Mouse (Mus musculus) kidney, postnatal 0 days (tissue): Measurements from ENCODE around the gene Rab14. TPM values are rescaled to one million over a fixed set of nuclear protein-coding genes. Genes with fewer than 3 reads are reported as not detected.

Experiments used
- ATAC-seq: fragments of 200-750 bp; cut with Nextera tagmentation; replicated peaks from 2 replicates; pipeline ENCODE4 v1.8.0; 2017; ENCODE audit warnings: low read depth, moderate number of reproducible peaks, moderate TSS enrichment, moderate library complexity; ENCODE audit not compliant: low FRiP score
- DNase-seq: peaks from one replicate; pipeline ENCODE4 v3.0.0-alpha.2; 2016; ENCODE audit warnings: low spot score
- H3K27ac ChIP-seq: fragments of 300-500 bp; sonication (generic); 2 replicates; pipeline ENCODE4 v1.5.1; 2014; ENCODE audit warnings: mild to moderate bottlenecking
- H3K27me3 ChIP-seq: fragments of 300-500 bp; sonication (generic); 2 replicates; pipeline ENCODE4 v1.6.1; 2014; ENCODE audit warnings: low read length, mixed read lengths; ENCODE audit not compliant: insufficient read depth
- H3K36me3 ChIP-seq: fragments of 300-500 bp; sonication (generic); 2 replicates; pipeline ENCODE4 v1.6.1; 2014; ENCODE audit warnings: low read length, mixed read lengths; ENCODE audit not compliant: insufficient read depth
- H3K4me1 ChIP-seq: fragments of 300-500 bp; sonication (generic); replicated peaks from 2 replicates; pipeline ENCODE4 v1.6.1; 2014; ENCODE audit warnings: antibody characterized with exemption, low read length, mixed read lengths; ENCODE audit not compliant: insufficient read depth
- H3K4me2 ChIP-seq: fragments of 300-500 bp; sonication (generic); 2 replicates; pipeline ENCODE4 v1.6.1; 2014; ENCODE audit warnings: mild to moderate bottlenecking, low read length, moderate library complexity, mixed read lengths
- H3K4me3 ChIP-seq: fragments of 300-500 bp; sonication (generic); replicated peaks from 2 replicates; pipeline ENCODE4 v1.5.1; 2014; ENCODE audit warnings: low read depth, low read length
- H3K9ac ChIP-seq: fragments of 300-500 bp; sonication (generic); 2 replicates; pipeline ENCODE4 v1.6.1; 2014; ENCODE audit warnings: low read depth, low read length
- H3K9me3 ChIP-seq: fragments of 300-500 bp; sonication (generic); replicated peaks from 2 replicates; pipeline ENCODE4 v1.6.1; 2016; ENCODE audit warnings: low read length, inconsistent platforms, mixed read lengths
- CTCF ChIP-seq: IDR thresholded peaks from 2 replicates; pipeline ENCODE4 v1.5.1; 2016; ENCODE audit warnings: antibody characterized with exemption, low read depth, mild to moderate bottlenecking, moderate library complexity
- whole genome bisulfite sequencing: fragments of 180-500 bp; shearing (Covaris S2); extraction: QIAGEN DNeasy Blood & Tissue Kit; methylation state at CpG from one replicate; pipeline ENCODE4 v1.1.7; 2014; 5-methylcytosine and 5-hydroxymethylcytosine counted together
- polyA plus RNA-seq: library from polyadenylated mRNA; unstranded; fragments of >200 nt; fragmentation: Nextera tagmentation; extraction: Ambion mirVana; gene quantifications from 2 replicates; pipeline ENCODE4 v1.2.1, GENCODE M21; 2015

Gene Rab14
- polyA plus RNA-seq, 1 experiment from 2014 or later: 429 TPM

DNA sequence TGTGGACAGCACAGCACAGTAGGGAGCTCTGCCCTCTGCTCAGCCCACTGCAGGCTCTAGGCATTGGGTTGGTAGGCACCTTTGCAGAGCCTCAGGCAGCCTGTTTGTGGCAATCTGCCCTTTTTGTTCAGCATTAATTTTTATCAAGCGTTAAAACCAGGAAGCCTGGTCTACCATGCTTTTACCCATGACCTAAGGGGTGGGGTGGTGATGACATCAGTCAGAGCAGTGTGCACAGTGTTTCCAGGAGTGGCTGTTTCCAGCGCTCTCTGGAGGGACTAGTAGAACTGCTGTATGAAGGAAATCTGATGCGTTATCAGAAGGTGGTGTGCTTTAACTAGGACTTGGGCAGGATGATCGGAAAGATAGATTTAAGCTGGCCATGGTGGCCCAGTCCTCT is 28.7 kb downstream of the Rab14 start:
- H3K4me1 ChIP-seq: peaks cover 5% of the 10 kb centered on the region; the same call in 1 of the 2 replicates
- no peak overlapping the region for H3K4me3 ChIP-seq
- H3K9ac ChIP-seq: no peak overlapping the region
- DNase-seq (no peak), ATAC-seq (no peak; the same call in 1 of the 2 replicates)
- H3K27ac ChIP-seq: peak overlapping the region; percentile 47
- no peaks in the 10 kb centered on the region for H3K9me3 ChIP-seq
- 88% methylated on average over 4 of the region's 4 CpGs for WGBS
- peaks cover 39% of the 10 kb centered on the region for H3K36me3 ChIP-seq
- no peak overlapping the region for H3K4me2 ChIP-seq
- TF ChIP-seq CTCF: no peak
- H3K27me3 ChIP-seq: no peaks in the 10 kb centered on the region

DNA sequence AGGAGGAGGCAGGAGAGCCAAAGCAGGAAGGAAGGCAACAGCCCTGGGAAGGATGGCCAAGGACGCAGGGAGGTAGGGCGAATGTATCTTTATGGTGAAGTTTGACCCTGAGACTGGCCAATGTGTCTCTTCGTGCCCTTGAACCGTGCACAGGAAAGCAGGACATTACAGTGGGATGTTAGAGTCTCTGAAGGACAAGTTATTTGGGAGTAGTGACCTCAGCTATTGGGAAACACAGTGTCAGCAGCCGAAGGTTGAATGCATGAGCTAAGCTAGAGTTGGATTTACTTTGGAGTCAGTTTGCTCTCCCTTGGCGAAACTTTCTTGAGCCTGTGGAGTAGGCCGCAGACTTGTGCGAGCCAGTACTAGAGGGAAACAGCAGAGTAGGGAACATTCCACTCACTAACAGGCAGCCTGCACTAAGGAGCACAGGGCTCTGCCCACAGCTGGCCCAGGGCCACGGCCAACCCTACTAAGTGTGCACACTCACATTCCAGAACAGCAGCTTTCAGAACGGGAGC is 29.5 kb downstream of the Rab14 start:
- H3K9ac ChIP-seq: no peak overlapping the region
- H3K4me3 ChIP-seq: no peak overlapping the region
- no peaks in the 10 kb centered on the region for H3K9me3 ChIP-seq
- 83% methylated on average over 10 of the region's 10 CpGs for whole genome bisulfite sequencing
- no peak for TF ChIP-seq CTCF
- H3K27me3 ChIP-seq: no peaks in the 10 kb centered on the region
- DNase-seq (no peak), ATAC-seq (peak; percentile 72)
- H3K4me2 ChIP-seq: no peak overlapping the region
- H3K27ac ChIP-seq: peak overlapping the region; percentile 47; the same call in 1 of the 2 replicates
- H3K36me3 ChIP-seq: peaks cover 45% of the 10 kb centered on the region
- H3K4me1 ChIP-seq: peaks cover 5% of the 10 kb centered on the region; the same call in 1 of the 2 replicates

DNA sequence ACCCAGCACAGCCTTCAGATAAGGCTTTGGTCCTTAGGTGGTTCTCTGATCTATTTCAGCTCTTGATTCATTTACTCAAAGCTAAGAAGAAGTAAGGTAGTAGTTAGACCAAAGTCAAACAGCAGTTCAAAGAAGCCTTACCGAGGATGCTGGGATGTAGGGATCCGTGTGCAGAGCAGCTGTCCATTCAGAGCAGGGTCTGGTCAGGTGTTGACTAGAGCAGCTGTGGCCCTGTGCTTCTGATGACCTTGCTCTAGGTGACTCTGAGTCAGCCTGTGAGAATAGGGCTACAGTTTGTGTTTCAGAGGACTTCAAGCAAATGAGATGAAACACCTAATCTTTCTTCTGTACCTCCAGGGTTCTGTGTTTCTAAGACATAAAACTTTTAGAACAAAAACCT is 31.5 kb downstream of the Rab14 start:
- DNase-seq: no peak
- H3K4me3 ChIP-seq: no peak overlapping the region
- H3K27ac ChIP-seq: no peak overlapping the region
- ATAC-seq: no peak
- TF ChIP-seq CTCF: no peak
- WGBS: 86% methylated on average over 2 of the region's 2 CpGs
- H3K36me3 ChIP-seq: peaks cover 56% of the 10 kb centered on the region
- no peak overlapping the region for H3K4me2 ChIP-seq
- no peaks in the 10 kb centered on the region for H3K9me3 ChIP-seq
- H3K9ac ChIP-seq: no peak overlapping the region
- H3K27me3 ChIP-seq: no peaks in the 10 kb centered on the region
- peaks cover 5% of the 10 kb centered on the region; the same call in 1 of the 2 replicates for H3K4me1 ChIP-seq

DNA sequence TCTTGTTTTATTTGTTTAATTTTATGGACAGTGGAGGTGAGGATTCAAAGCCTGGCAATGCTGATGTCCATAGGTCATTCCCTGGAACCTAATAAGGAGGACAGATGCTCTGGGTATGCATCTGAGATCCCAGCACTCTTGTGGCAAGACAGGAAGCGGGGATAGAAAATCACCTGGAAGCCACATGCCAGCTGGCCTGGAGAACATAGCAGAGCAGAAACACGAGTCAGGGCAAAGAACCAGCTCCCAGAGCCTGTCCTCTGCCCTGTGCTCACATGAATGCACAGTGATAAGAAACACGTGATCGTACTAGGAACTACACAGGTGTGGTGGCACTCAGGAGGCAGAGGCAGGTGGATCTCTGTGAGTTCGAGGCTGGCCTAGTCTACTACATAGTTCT is 34.1 kb downstream of the Rab14 start:
- ATAC-seq (no peak), DNase-seq (no peak)
- Histone ChIP-seq H3K9me3 (no peaks in the 10 kb centered on the region), H3K27ac (no peak overlapping the region), H3K4me1 (no peaks in the 10 kb centered on the region), H3K27me3 (no peaks in the 10 kb centered on the region), H3K36me3 (peaks cover 53% of the 10 kb centered on the region), H3K9ac (no peak overlapping the region), H3K4me3 (no peak overlapping the region), H3K4me2 (no peak overlapping the region)
- 90% methylated on average over 5 of the region's 5 CpGs for WGBS
- TF ChIP-seq CTCF: no peak

DNA sequence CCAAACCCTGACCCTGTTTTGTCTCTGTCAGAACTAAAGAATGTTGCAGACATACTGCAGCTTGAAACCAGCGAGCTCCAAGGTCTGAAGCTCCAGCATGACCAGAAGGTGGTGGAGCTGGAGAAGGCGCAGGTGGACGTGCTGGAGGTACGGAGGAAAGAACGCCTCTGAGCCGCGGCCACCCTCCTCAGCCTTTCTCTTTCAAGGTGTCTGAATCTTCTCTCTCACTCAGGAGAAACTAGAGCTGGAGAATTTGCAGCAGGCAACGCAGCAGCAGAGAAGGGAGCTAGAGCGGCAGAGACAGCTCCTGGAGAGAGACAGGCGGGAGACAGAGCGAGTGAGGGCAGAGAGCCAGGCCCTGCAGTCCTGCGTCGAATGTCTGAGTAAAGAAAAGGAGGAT is 35.5 kb downstream of the Rab14 start:
- DNase-seq (no peak), ATAC-seq (no peak)
- Histone ChIP-seq H3K4me2 (no peak overlapping the region), H3K9ac (no peak overlapping the region), H3K27me3 (no peaks in the 10 kb centered on the region), H3K4me1 (no peaks in the 10 kb centered on the region), H3K4me3 (no peak overlapping the region), H3K36me3 (peaks cover 46% of the 10 kb centered on the region), H3K9me3 (no peaks in the 10 kb centered on the region), H3K27ac (no peak overlapping the region)
- WGBS: 97% methylated on average over 13 of the region's 13 CpGs
- no peak for TF ChIP-seq CTCF

DNA sequence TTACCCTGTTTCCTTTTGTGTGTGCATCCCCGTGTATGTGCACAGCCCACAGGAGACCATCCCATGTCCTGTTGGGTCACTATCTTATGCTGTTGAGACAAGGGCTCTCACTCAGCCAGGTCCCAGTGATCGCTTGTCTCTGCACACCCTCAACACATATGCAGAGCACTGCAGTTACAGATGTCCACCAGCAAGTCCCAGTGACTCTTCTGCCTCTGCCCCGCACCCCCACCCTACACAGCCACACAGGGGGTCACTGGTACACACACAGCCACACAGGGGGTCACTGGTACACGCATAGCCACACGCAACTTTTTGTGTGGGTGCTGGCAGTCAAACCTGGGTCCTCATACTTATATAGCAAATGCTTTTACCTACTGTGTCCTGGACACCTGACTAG is 37.5 kb downstream of the Rab14 start:
- 91% methylated on average over 5 of the region's 5 CpGs for WGBS
- DNase-seq: no peak
- no peak overlapping the region for H3K27ac ChIP-seq

More for the DNA sequence above, 37.5 kb downstream of the Rab14 start:
- ATAC-seq: no peak
- no peaks in the 10 kb centered on the region for H3K27me3 ChIP-seq
- peaks cover 42% of the 10 kb centered on the region for H3K36me3 ChIP-seq
- no peaks in the 10 kb centered on the region for H3K9me3 ChIP-seq
- no peak for TF ChIP-seq CTCF
- no peak overlapping the region for H3K4me3 ChIP-seq
- no peak overlapping the region for H3K4me2 ChIP-seq
- no peaks in the 10 kb centered on the region for H3K4me1 ChIP-seq
- no peak overlapping the region for H3K9ac ChIP-seq
